Mouse (Mus musculus) ES-Bruce4 (cell line): ENCODE data around the gene Chrnb4.

Experiments
- CTCF ChIP-seq: IDR thresholded peaks from one replicate; pipeline ENCODE4 v1.8.1; 2011; ENCODE audit warnings: low read depth, low read length
- EP300 ChIP-seq: IDR thresholded peaks from 2 replicates; pipeline ENCODE4 v1.6.1; 2011; ENCODE audit warnings: low read depth, low read length; ENCODE audit not compliant: insufficient read depth

DNA sequence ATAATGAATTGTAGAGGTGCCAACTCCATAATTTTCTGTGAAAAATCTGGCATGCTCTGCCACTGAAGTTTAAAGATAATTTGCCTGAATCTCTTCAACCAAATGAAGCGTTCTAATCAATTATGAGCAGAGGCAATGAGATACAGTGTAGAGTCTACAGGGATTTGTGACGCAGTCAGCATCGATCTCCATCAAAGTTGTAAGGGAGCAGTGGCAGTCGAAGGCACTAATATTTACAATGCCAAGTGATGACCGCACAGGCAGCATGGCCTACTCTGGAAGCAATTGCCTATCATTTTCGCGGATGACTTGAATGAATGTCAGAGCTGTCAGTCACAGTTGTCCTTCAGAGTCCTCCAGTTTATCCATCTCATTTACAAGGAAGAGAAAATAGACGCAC, 67.9 kb downstream of the Chrnb4 start, which contains the start of gene Chrna5:
- TF ChIP-seq CTCF, result no peak
- TF ChIP-seq EP300, result no peak
